Mouse (Mus musculus): Measurements from ENCODE around the gene Nlrp4a. TPM values are rescaled to one million over a fixed set of nuclear protein-coding genes. Genes with fewer than 3 reads are reported as not detected.
"Not testable (repeated sequence)": the region's sequence is repeated elsewhere in the genome, so short reads cannot be mapped to it uniquely, and the experiment has no call there.

Nlrp4a gene
- not detected in 2 replicates for polyA plus RNA-seq (2015; fragmentation: Nextera tagmentation; extraction: Ambion mirVana)

DNA sequence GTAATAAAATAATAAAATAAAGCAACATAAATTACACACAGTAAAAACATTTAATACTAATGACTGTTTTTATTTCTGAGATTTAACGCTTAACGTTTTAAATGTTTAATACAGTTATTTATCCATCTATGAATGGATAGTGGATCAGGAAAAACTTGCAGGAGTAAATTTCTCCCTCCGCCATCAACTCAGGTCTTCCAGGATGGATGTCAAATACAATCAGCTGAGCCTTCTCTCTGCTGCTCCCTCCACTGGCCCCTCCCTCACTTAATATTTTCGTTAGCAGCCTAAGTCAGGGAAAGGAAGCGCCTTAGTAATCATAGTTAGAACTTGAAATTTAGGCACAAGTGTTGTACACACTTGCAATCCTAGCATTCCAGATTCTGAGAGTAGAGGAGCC is at the start of gene Nlrp4a:
Gene Nlrp4a, plus strand, starts transcription at position 301 of the 400 bp plus-strand sequence.
- 83% methylated on average over 5 of the region's 5 CpGs for WGBS
- no peaks in the 10 kb centered on the region for H3K27me3 ChIP-seq

DNA sequence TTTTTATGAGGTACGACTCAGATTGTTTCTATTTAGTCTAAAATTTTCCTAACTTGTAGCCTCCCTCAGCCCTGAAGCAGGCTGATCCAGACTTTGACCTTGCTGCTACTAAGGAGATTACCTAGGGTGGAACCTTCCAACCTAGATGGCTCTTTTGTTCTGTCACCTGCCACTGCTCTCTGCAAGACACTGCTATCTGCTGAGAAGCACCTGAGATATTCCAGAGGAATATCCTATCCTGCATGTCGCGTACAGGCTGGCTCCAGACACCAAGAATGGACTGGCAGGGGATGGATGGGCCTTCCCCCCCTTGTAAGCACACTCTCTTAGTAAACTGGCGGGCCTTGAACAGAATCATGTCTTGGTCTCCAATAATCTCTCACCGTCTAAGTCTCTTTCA is 48.2 kb upstream of the Nlrp4a start:
- not testable (repeated sequence) for H3K9me3 ChIP-seq; ATAC-seq (ENCODE audit: low FRiP score, low read depth); H3K27me3 ChIP-seq; H3K4me1 ChIP-seq; H3K4me2 ChIP-seq (replicated peaks); H3K4me3 ChIP-seq; H3K27ac ChIP-seq; H3K9ac ChIP-seq; H3K36me3 ChIP-seq
- 74% methylated on average over 5 of the region's 5 CpGs for WGBS

More for the DNA sequence above, at the start of gene Nlrp4a:
- H3K27ac ChIP-seq, result no peak within 1 kb of the TSS
- no peak within 1 kb of the TSS for H3K4me3 ChIP-seq
- no peak within 1 kb of the TSS for H3K9ac ChIP-seq
- ATAC-seq (ENCODE audit: low FRiP score, low read depth), result no peak
- peaks cover 4% of the 10 kb centered on the region; the same call in 1 of the 2 replicates for H3K9me3 ChIP-seq
- no peaks in the 10 kb centered on the region for H3K36me3 ChIP-seq
- H3K4me2 ChIP-seq (replicated peaks), result no peak within 1 kb of the TSS
- H3K4me1 ChIP-seq, result no peaks in the 10 kb centered on the region

GRCm38 (mm10) chr7:26391137-26391536 is 43.8 kb upstream of the Nlrp4a start:
- WGBS, result 74% methylated on average over 2 of the region's 2 CpGs

DNA sequence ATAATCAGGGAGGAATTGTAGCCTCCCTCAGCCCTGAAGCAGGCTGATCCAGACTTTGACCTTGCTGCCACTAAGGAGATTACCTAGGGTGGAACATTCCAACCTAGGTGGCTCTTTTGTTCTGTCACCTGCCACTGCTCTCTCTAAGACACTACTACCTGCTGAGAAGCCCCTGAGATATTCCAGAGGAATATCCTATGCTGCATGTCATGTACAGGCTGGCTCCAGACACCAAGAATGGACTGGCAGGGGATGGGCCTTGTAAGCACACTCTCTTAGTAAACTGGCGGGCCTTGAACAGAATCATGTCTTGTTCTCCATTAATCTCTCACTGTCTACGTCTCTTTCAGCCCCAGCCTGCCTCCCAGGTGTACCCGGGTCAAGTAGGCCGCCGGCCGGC is 43.1 kb upstream of the Nlrp4a start:
- WGBS, result 87% methylated on average over 6 of the region's 6 CpGs

More at GRCm38 (mm10) chr7:26391137-26391536, 43.8 kb upstream of the Nlrp4a start:
- not testable (repeated sequence) for H3K4me1 ChIP-seq; H3K27me3 ChIP-seq; H3K27ac ChIP-seq; H3K36me3 ChIP-seq; ATAC-seq (ENCODE audit: low FRiP score, low read depth); H3K4me3 ChIP-seq; H3K9ac ChIP-seq; H3K4me2 ChIP-seq (replicated peaks)
- H3K9me3 ChIP-seq, result peaks cover 12% of the 10 kb centered on the region; the same call in 1 of the 2 replicates

GRCm38 (mm10) chr7:26403600-26403999 is 31.3 kb upstream of the Nlrp4a start, which contains the start of gene Nlrp9c:
Gene Nlrp9c (minus strand): TSS chr7:26403700.
- not testable (repeated sequence) for H3K4me1 ChIP-seq, H3K9ac ChIP-seq
- WGBS, result 68% methylated on average over 2 of the region's 2 CpGs

More for the DNA sequence above, 43.1 kb upstream of the Nlrp4a start:
- H3K9ac ChIP-seq; H3K4me3 ChIP-seq; H3K4me1 ChIP-seq; H3K36me3 ChIP-seq; ATAC-seq (ENCODE audit: low FRiP score, low read depth); H3K27ac ChIP-seq; H3K27me3 ChIP-seq; H3K4me2 ChIP-seq (replicated peaks): not testable (repeated sequence)
- peaks cover 12% of the 10 kb centered on the region; the same call in 1 of the 2 replicates for H3K9me3 ChIP-seq

DNA sequence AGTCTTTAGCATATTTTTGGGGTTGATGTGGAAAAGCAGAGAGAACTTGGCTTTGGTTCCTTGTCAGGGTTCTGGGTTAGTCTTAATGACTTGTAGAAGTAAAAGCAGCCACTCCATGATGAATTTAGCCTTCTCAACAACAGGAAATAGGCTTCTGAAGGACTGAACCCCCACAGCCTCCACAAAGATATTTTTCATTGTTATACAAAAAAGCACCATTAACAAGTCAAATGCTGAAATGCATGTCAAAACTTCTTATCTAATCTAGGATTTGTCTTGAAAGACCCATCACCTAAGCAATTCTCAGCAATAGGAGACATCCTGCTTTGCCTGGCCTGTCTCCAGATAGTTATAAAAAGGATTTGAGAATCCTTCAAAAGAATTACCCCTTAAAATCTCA is 41.8 kb downstream of the Nlrp4a start:
- Histone ChIP-seq H3K4me3 (no peak overlapping the region), H3K4me1 (no peaks in the 10 kb centered on the region), H3K9me3 (peaks cover 11% of the 10 kb centered on the region; the same call in 1 of the 2 replicates), H3K36me3 (no peaks in the 10 kb centered on the region), H3K4me2 (replicated peaks) (no peak overlapping the region), H3K27me3 (no peaks in the 10 kb centered on the region), H3K27ac (no peak overlapping the region), H3K9ac (no peak overlapping the region)
- ATAC-seq (ENCODE audit: low FRiP score, low read depth), result no peak

More at GRCm38 (mm10) chr7:26403600-26403999, 31.3 kb upstream of the Nlrp4a start, which contains the start of gene Nlrp9c:
- H3K27ac ChIP-seq; H3K4me3 ChIP-seq; H3K9me3 ChIP-seq; H3K4me2 ChIP-seq (replicated peaks); H3K36me3 ChIP-seq; H3K27me3 ChIP-seq; ATAC-seq (ENCODE audit: low FRiP score, low read depth): not testable (repeated sequence)

DNA sequence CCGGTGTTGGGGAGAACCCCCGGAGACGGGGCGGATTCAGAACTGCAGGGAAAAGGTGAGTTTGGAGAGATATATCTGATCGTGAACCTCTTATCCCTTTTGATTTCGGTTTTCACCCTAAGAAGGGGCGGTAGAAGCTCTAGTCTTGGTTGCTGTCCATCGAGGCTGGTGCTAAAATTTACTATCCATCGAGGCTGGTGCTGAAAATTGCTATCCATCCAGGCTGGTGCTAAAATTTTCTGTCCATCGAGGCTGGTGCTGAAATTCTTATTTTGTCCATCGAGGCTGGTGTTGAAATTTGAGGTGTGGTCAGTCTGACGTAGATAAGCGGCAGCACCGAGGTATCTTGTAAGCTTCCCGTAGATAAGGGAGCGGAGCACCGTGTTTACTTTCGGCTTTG is 54.6 kb downstream of the Nlrp4a start:
- not testable (repeated sequence) for H3K36me3 ChIP-seq; H3K9ac ChIP-seq; H3K27me3 ChIP-seq; H3K4me2 ChIP-seq (replicated peaks); ATAC-seq (ENCODE audit: low FRiP score, low read depth); H3K27ac ChIP-seq; H3K4me1 ChIP-seq; H3K4me3 ChIP-seq
- H3K9me3 ChIP-seq, result 0 out of 2 replicates have a peak, but pooled peaks cover 11% of the 10 kb centered on the region
- 82% methylated on average over 18 of the region's 18 CpGs for WGBS

Other genes starting within 250 kb of the Nlrp4a start
- not detected in 2 replicates for gene Vmn1r184, start 174.8 kb upstream of the Nlrp4a start, polyA plus RNA-seq (2015; fragmentation: Nextera tagmentation; extraction: Ambion mirVana)
- gene Cyp2a4, start 127.9 kb upstream of the Nlrp4a start, polyA plus RNA-seq (2015; fragmentation: Nextera tagmentation; extraction: Ambion mirVana), result not detected in 2 replicates
- not detected in 2 replicates for gene Nlrp9c, start 31.4 kb upstream of the Nlrp4a start, polyA plus RNA-seq (2015; fragmentation: Nextera tagmentation; extraction: Ambion mirVana)
- not detected in 2 replicates for gene Nlrp9a, start 99.9 kb downstream of the Nlrp4a start, polyA plus RNA-seq (2015; fragmentation: Nextera tagmentation; extraction: Ambion mirVana)
- gene Vmn1r185, start 183.4 kb downstream of the Nlrp4a start, polyA plus RNA-seq (2015; fragmentation: Nextera tagmentation; extraction: Ambion mirVana), result not detected in 2 replicates

All from limb, embryonic 13.5 days (tissue).